Mouse (Mus musculus): ENCODE measurements around the gene Izumo4. TPM values are rescaled to one million over a fixed set of nuclear protein-coding genes. Genes with fewer than 3 reads are reported as not detected.

Izumo4 gene
- polyA plus RNA-seq, 1 experiment, result 39.5 TPM

DNA sequence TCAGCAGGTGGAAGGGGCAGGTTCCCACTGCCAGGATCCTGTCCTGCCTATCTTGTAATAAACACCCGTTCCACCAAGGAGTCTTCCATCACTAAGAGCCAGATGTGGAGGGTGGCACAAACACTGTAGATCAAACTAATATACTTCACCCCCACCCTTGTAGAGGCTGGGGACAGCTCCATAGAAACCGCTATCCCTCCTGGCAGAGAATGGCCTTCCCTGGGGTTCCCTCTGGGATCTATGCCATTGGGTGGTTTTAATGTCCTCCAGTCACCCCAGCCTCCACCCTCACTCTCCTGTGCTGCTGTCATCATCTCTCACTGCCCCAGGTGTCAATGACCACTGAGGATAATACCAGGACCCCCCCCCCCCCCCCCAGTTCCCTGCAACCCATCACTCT, 31.5 kb upstream of the Izumo4 start:
- no peaks in the 10 kb centered on the region for H3K27me3 ChIP-seq (replicated peaks; ENCODE audit: control insufficient read depth, insufficient read depth, low read length)
- WGBS, result 52% methylated on average over 2 of the region's 2 CpGs
- peak overlapping the region; percentile 57 for H3K27ac ChIP-seq (ENCODE audit: insufficient read depth, low read depth, low read length)
- no peak overlapping the region for H3K4me3 ChIP-seq (ENCODE audit: insufficient read depth, low read depth, low read length)
- no peak for TF ChIP-seq CTCF (conservative IDR thresholded peaks at IDR 0.05; ENCODE audit: insufficient read depth, insufficient read length, low read depth, low read length)
- TF ChIP-seq POLR2A (IDR thresholded peaks at IDR 0.05; ENCODE audit: low read depth, low read length), result no peak
- DNase-seq, result no peak
- H3K4me1 ChIP-seq (ENCODE audit: control insufficient read depth, insufficient read depth, low read length), result peaks cover 64% of the 10 kb centered on the region
- H3K36me3 ChIP-seq (ENCODE audit: control insufficient read depth, insufficient read depth, low read length), result peaks cover 12% of the 10 kb centered on the region

DNA sequence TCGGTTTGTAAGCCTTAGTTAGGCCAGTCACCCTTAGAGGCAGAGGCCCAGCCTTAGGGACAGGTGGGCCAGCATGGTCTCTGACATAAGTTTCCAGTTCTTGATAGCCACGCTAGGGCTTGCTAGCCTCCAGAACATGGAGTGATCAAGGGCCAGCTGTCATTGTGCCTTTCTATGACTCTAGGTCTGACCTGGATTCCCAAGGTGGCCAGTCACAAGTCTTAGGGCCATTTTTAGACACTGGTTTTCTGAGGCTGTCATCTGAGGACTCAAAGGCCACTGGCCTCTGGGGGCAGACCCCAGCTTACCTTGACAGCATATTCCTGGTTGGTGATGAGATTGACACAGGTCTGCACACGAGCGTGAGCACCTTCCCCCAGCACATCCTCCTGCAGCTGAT, 30.7 kb upstream of the Izumo4 start:
- Histone ChIP-seq H3K4me1 (ENCODE audit: control insufficient read depth, insufficient read depth, low read length) (peaks cover 58% of the 10 kb centered on the region), H3K36me3 (ENCODE audit: control insufficient read depth, insufficient read depth, low read length) (peaks cover 12% of the 10 kb centered on the region), H3K4me3 (ENCODE audit: insufficient read depth, low read depth, low read length) (no peak overlapping the region), H3K27me3 (replicated peaks; ENCODE audit: control insufficient read depth, insufficient read depth, low read length) (no peaks in the 10 kb centered on the region), H3K27ac (ENCODE audit: insufficient read depth, low read depth, low read length) (no peak overlapping the region)
- TF ChIP-seq POLR2A (IDR thresholded peaks at IDR 0.05; ENCODE audit: low read depth, low read length), result no peak
- TF ChIP-seq CTCF (conservative IDR thresholded peaks at IDR 0.05; ENCODE audit: insufficient read depth, insufficient read length, low read depth, low read length), result no peak
- DNase-seq, result no peak
- 78% methylated on average over 4 of the region's 4 CpGs for WGBS

DNA sequence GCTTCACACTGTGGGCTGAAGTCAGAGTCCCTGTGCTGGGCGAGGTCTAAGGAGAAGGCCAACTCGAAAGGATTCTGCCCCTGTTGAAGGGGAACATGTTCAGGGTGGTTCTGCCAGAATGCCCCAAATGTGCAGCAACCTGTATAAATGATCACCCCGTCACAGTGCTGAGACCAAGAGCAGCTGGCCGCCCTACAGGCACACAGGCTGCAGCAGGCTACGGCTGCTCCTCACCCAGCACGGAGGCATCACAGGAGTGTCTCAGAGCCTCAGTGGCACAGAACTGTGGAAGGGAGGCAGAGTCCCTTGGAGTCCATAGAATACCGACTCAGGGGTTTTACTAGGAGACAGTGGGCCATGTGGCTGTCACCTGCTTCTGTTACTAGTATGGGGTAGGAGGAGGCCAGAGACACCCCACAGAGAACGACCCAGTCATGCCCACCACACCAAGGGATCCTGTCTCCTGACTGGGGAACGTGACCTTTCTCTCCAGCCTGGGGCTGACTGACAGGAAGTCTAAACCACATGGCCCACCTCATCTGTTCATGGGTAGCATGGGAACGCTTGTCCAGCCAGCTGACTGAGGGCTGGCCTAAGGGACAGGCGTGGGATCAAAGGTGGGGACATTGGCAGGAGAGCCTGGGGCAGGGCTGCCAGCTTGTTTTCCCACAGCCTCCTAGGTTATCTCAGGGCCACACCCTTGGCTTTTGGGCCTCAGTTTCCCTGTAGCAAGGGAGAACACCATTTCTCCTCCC, 29.9 kb upstream of the Izumo4 start:
- Histone ChIP-seq H3K4me3 (ENCODE audit: insufficient read depth, low read depth, low read length) (no peak overlapping the region), H3K4me1 (ENCODE audit: control insufficient read depth, insufficient read depth, low read length) (peaks cover 56% of the 10 kb centered on the region), H3K36me3 (ENCODE audit: control insufficient read depth, insufficient read depth, low read length) (peaks cover 7% of the 10 kb centered on the region; the same call in 1 of the 2 replicates), H3K27ac (ENCODE audit: insufficient read depth, low read depth, low read length) (no peak overlapping the region), H3K27me3 (replicated peaks; ENCODE audit: control insufficient read depth, insufficient read depth, low read length) (no peaks in the 10 kb centered on the region)
- DNase-seq, result peak; percentile 67
- 44% methylated on average over 11 of the region's 11 CpGs for WGBS
- no peak for TF ChIP-seq POLR2A (IDR thresholded peaks at IDR 0.05; ENCODE audit: low read depth, low read length)
- TF ChIP-seq CTCF (conservative IDR thresholded peaks at IDR 0.05; ENCODE audit: insufficient read depth, insufficient read length, low read depth, low read length), result no peak

DNA sequence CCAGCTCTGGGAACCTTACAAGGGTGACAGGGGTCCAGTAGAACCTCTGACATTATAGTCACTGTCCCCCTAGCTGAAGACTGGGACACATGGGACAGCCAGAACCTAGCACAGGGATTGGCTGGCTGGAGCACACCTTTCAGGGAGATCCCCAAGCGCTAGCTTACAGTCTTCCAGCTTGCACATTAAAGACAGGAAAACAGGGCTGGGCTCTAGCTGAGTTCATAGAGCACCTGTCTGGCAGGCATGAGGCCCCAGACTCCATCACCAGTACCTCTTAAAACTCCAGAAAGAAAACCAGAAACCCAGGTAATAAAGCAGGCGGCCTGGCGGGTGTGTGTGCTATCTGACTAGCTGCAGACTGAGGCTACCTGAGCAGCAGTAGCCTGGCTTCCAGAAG, 28.3 kb upstream of the Izumo4 start:
- Histone ChIP-seq H3K27ac (ENCODE audit: insufficient read depth, low read depth, low read length) (peak overlapping the region; percentile 82), H3K4me1 (ENCODE audit: control insufficient read depth, insufficient read depth, low read length) (peaks cover 57% of the 10 kb centered on the region), H3K36me3 (ENCODE audit: control insufficient read depth, insufficient read depth, low read length) (peaks cover 3% of the 10 kb centered on the region; the same call in 1 of the 2 replicates), H3K4me3 (ENCODE audit: insufficient read depth, low read depth, low read length) (peak overlapping the region; percentile 89), H3K27me3 (replicated peaks; ENCODE audit: control insufficient read depth, insufficient read depth, low read length) (no peaks in the 10 kb centered on the region)
- no peak for TF ChIP-seq CTCF (conservative IDR thresholded peaks at IDR 0.05; ENCODE audit: insufficient read depth, insufficient read length, low read depth, low read length)
- no peak for TF ChIP-seq POLR2A (IDR thresholded peaks at IDR 0.05; ENCODE audit: low read depth, low read length)
- 47% methylated on average over 3 of the region's 3 CpGs for WGBS
- no peak for DNase-seq

DNA sequence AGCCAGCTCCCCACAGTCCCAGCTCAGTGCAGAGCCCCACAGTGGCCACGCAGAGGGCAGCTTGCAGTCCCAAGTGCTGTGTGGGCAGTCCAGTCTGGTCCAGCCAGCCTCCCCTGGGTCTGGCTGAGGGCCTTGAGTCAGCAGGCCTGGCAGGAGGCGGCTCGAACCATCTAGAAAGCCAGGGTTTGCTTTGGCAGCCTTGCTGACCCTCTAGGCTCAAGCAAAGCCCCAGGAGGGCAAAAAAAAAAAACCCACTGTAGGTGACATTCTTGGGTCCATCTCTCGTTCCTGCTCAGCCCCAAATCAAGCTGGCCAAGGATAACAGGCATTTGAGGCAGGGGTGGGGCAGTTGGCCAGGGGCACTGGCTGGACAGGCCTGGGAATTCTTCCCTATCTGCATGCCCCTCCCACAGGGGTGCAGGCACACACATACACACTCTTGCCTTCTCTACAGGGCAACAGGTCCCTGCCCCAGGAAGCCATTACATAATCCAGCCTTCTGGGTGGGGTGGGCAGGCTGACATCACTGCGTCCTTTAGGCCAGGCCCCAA, 27.7 kb upstream of the Izumo4 start:
- peak; percentile 84 for DNase-seq
- WGBS, result 8% methylated on average over 5 of the region's 5 CpGs
- TF ChIP-seq CTCF (conservative IDR thresholded peaks at IDR 0.05; ENCODE audit: insufficient read depth, insufficient read length, low read depth, low read length) (no peak; the same call in 1 of the 2 replicates), POLR2A (IDR thresholded peaks at IDR 0.05; ENCODE audit: low read depth, low read length) (peak; percentile 24)
- Histone ChIP-seq H3K4me1 (ENCODE audit: control insufficient read depth, insufficient read depth, low read length) (peaks cover 57% of the 10 kb centered on the region), H3K27ac (ENCODE audit: insufficient read depth, low read depth, low read length) (peak overlapping the region; percentile 82), H3K4me3 (ENCODE audit: insufficient read depth, low read depth, low read length) (peak overlapping the region; percentile 89), H3K36me3 (ENCODE audit: control insufficient read depth, insufficient read depth, low read length) (no peaks in the 10 kb centered on the region; the same call in 1 of the 2 replicates), H3K27me3 (replicated peaks; ENCODE audit: control insufficient read depth, insufficient read depth, low read length) (no peaks in the 10 kb centered on the region)

DNA sequence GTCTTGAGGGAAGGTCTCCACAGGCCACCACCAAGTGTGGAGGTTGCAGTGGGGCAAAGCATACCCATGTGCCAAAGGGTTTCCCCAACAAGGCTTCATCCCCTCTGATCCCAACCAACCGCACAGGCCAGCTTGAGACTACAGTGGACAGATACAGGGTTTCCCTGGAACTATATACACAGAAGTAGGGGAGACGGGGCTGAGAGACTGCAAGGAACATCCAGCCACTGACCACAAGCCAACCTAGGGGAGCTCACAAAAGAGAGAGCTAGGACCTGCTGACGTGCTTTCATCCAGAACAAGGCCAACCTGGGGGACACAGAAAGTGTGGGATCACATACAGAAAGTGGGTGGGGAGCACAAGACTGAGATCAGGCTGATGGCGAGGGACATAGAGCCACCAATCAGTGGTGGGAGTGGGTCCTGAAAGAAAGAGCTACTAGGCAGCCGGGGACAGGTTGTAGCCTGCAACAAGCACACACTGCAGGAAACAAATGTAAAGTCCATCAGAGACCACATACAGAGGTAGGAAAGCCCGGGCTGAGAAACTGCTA, 27.1 kb upstream of the Izumo4 start:
- H3K4me1 ChIP-seq (ENCODE audit: control insufficient read depth, insufficient read depth, low read length), result peaks cover 60% of the 10 kb centered on the region
- no peaks in the 10 kb centered on the region; the same call in 1 of the 2 replicates for H3K36me3 ChIP-seq (ENCODE audit: control insufficient read depth, insufficient read depth, low read length)
- 3% methylated on average over 6 of the region's 6 CpGs for WGBS
- no peaks in the 10 kb centered on the region for H3K27me3 ChIP-seq (replicated peaks; ENCODE audit: control insufficient read depth, insufficient read depth, low read length)
- H3K27ac ChIP-seq (ENCODE audit: insufficient read depth, low read depth, low read length), result peak overlapping the region; percentile 82
- no peak for DNase-seq
- TF ChIP-seq POLR2A (IDR thresholded peaks at IDR 0.05; ENCODE audit: low read depth, low read length), result no peak
- TF ChIP-seq CTCF (conservative IDR thresholded peaks at IDR 0.05; ENCODE audit: insufficient read depth, insufficient read length, low read depth, low read length), result no peak
- peak overlapping the region; percentile 89 for H3K4me3 ChIP-seq (ENCODE audit: insufficient read depth, low read depth, low read length)

Data from kidney, adult 2 months (tissue).